Mouse (Mus musculus) kidney, embryonic 15.5 days (tissue): ENCODE measurements around the gene Ttf2. TPM values are rescaled to one million over a fixed set of nuclear protein-coding genes. Genes with fewer than 3 reads are reported as not detected.

ENCODE experiments used
- ATAC-seq: fragments of 200-750 bp; cut with Nextera tagmentation; replicated peaks from 2 replicates; pipeline ENCODE4 v1.8.0; 2017; ENCODE audit warnings: moderate TSS enrichment; ENCODE audit not compliant: low FRiP score
- H3K27ac ChIP-seq: fragments of 300-500 bp; sonication (generic); 2 replicates; pipeline ENCODE4 v1.5.1; 2015; ENCODE audit warnings: mild to moderate bottlenecking, inconsistent platforms
- H3K27me3 ChIP-seq: fragments of 300-500 bp; sonication (generic); 2 replicates; pipeline ENCODE4 v1.6.1; 2015; ENCODE audit warnings: inconsistent platforms
- H3K36me3 ChIP-seq: fragments of 300-500 bp; sonication (generic); 2 replicates; pipeline ENCODE4 v1.6.1; 2015; ENCODE audit warnings: inconsistent platforms
- H3K4me1 ChIP-seq: fragments of 300-500 bp; sonication (generic); 2 replicates; pipeline ENCODE4 v1.6.1; 2015; ENCODE audit warnings: inconsistent platforms
- H3K4me2 ChIP-seq: fragments of 300-500 bp; sonication (generic); 2 replicates; pipeline ENCODE4 v1.6.1; 2015; ENCODE audit warnings: moderate library complexity, mild to moderate bottlenecking, inconsistent platforms
- H3K4me3 ChIP-seq: fragments of 300-500 bp; sonication (generic); replicated peaks from 2 replicates; pipeline ENCODE4 v1.5.1; 2015; ENCODE audit warnings: mild to moderate bottlenecking, inconsistent platforms
- H3K9ac ChIP-seq: fragments of 300-500 bp; sonication (generic); 2 replicates; pipeline ENCODE4 v1.6.1; 2015; ENCODE audit warnings: mild to moderate bottlenecking, inconsistent platforms
- H3K9me3 ChIP-seq: fragments of 300-500 bp; sonication (generic); replicated peaks from 2 replicates; pipeline ENCODE4 v1.6.1; 2016; ENCODE audit warnings: inconsistent platforms
- WGBS: fragments of 180-500 bp; shearing (Covaris S2); methylation state at CpG from one replicate; pipeline ENCODE4 v1.1.7; 2015; ENCODE audit warnings: mixed read lengths; 5-methylcytosine and 5-hydroxymethylcytosine counted together
- polyA plus RNA-seq: library from polyadenylated mRNA; unstranded; fragments of >200 nt; fragmentation: Nextera tagmentation; extraction: Ambion mirVana; gene quantifications from 2 replicates; pipeline ENCODE4 v1.2.1, GENCODE M21; 2015

Gene Ttf2
- polyA plus RNA-seq = 19.0 and 19.9 TPM in 2 replicates

GRCm38 (mm10) chr3:100969176-100969917, at the start of gene Ttf2:
Gene Ttf2 (minus strand): TSS chr3:100969663.
- Histone ChIP-seq H3K4me3 (peak within 1 kb of the TSS; percentile 66), H3K4me1 (peaks cover 8% of the 10 kb centered on the region), H3K36me3 (peaks cover 18% of the 10 kb centered on the region), H3K27me3 (no peaks in the 10 kb centered on the region), H3K9me3 (no peaks in the 10 kb centered on the region), H3K4me2 (peak within 1 kb of the TSS; percentile 64), H3K27ac (peak within 1 kb of the TSS; percentile 72), H3K9ac (peak within 1 kb of the TSS; percentile 59)
- ATAC-seq = peak; percentile 99
- under 1% methylated on average over 40 of the region's 40 CpGs for WGBS

GRCm38 (mm10) chr3:101018494-101018893, 49.0 kb upstream of the Ttf2 start:
- H3K9ac ChIP-seq = no peak overlapping the region
- H3K4me3 ChIP-seq = no peak overlapping the region
- H3K27me3 ChIP-seq = no peaks in the 10 kb centered on the region
- H3K4me2 ChIP-seq = no peak overlapping the region
- ATAC-seq = no peak
- peaks cover 18% of the 10 kb centered on the region; the same call in 1 of the 2 replicates for H3K4me1 ChIP-seq
- H3K27ac ChIP-seq = no peak overlapping the region
- WGBS = 70% methylated on average over 6 of the region's 6 CpGs
- no peaks in the 10 kb centered on the region for H3K36me3 ChIP-seq
- H3K9me3 ChIP-seq = no peaks in the 10 kb centered on the region

- peaks cover 20% of the 10 kb centered on the region; the same call in 1 of the 2 replicates for H3K4me1 ChIP-seq
- no peak overlapping the region for H3K4me2 ChIP-seq
- WGBS = 77% methylated on average over 7 of the region's 7 CpGs
- H3K4me3 ChIP-seq = no peak overlapping the region
- H3K9ac ChIP-seq = no peak overlapping the region
- H3K36me3 ChIP-seq = no peaks in the 10 kb centered on the region
- H3K27me3 ChIP-seq = no peaks in the 10 kb centered on the region
- no peak overlapping the region for H3K27ac ChIP-seq
- ATAC-seq = no peak
- no peaks in the 10 kb centered on the region for H3K9me3 ChIP-seq
Observed at GRCm38 (mm10) chr3:101016050-101016449, 46.6 kb upstream of the Ttf2 start.

GRCm38 (mm10) chr3:101015254-101015653, 45.8 kb upstream of the Ttf2 start:
- H3K4me2 ChIP-seq = no peak overlapping the region
- H3K4me1 ChIP-seq = peaks cover 20% of the 10 kb centered on the region; the same call in 1 of the 2 replicates
- H3K27ac ChIP-seq = no peak overlapping the region
- no peak for ATAC-seq
- H3K4me3 ChIP-seq = no peak overlapping the region
- 46% methylated on average over 4 of the region's 4 CpGs for WGBS
- H3K36me3 ChIP-seq = no peaks in the 10 kb centered on the region
- no peaks in the 10 kb centered on the region for H3K27me3 ChIP-seq
- H3K9ac ChIP-seq = no peak overlapping the region
- no peaks in the 10 kb centered on the region for H3K9me3 ChIP-seq

- Histone ChIP-seq H3K4me2 (no peak overlapping the region), H3K27ac (no peak overlapping the region), H3K9me3 (no peaks in the 10 kb centered on the region), H3K27me3 (no peaks in the 10 kb centered on the region), H3K9ac (no peak overlapping the region), H3K4me1 (peaks cover 20% of the 10 kb centered on the region; the same call in 1 of the 2 replicates), H3K4me3 (no peak overlapping the region), H3K36me3 (no peaks in the 10 kb centered on the region)
- ATAC-seq = no peak
- 90% methylated on average over 3 of the region's 3 CpGs for WGBS
Observed at GRCm38 (mm10) chr3:101013536-101013935, 44.1 kb upstream of the Ttf2 start.

- Histone ChIP-seq H3K9ac (no peak overlapping the region), H3K4me2 (no peak overlapping the region), H3K9me3 (no peaks in the 10 kb centered on the region), H3K27ac (no peak overlapping the region), H3K4me3 (no peak overlapping the region), H3K4me1 (peaks cover 20% of the 10 kb centered on the region; the same call in 1 of the 2 replicates), H3K27me3 (no peaks in the 10 kb centered on the region), H3K36me3 (no peaks in the 10 kb centered on the region)
- no peak for ATAC-seq
- WGBS = 95% methylated on average over 10 of the region's 10 CpGs
Observed at GRCm38 (mm10) chr3:101013005-101013404, 43.5 kb upstream of the Ttf2 start.

GRCm38 (mm10) chr3:101012597-101012996, 43.1 kb upstream of the Ttf2 start:
- H3K36me3 ChIP-seq = no peaks in the 10 kb centered on the region
- no peaks in the 10 kb centered on the region for H3K9me3 ChIP-seq
- no peak for ATAC-seq
- H3K4me3 ChIP-seq = no peak overlapping the region
- no peak overlapping the region for H3K27ac ChIP-seq
- 88% methylated on average over 8 of the region's 8 CpGs for WGBS
- H3K4me2 ChIP-seq = no peak overlapping the region
- no peak overlapping the region for H3K9ac ChIP-seq
- H3K4me1 ChIP-seq = peaks cover 20% of the 10 kb centered on the region; the same call in 1 of the 2 replicates
- no peaks in the 10 kb centered on the region for H3K27me3 ChIP-seq

GRCm38 (mm10) chr3:101012131-101012571, 42.7 kb upstream of the Ttf2 start:
- 52% methylated on average over 10 of the region's 10 CpGs for WGBS
- peaks cover 20% of the 10 kb centered on the region; the same call in 1 of the 2 replicates for H3K4me1 ChIP-seq
- no peaks in the 10 kb centered on the region for H3K9me3 ChIP-seq
- H3K27ac ChIP-seq = no peak overlapping the region
- no peak overlapping the region for H3K4me2 ChIP-seq
- H3K36me3 ChIP-seq = no peaks in the 10 kb centered on the region
- no peak overlapping the region for H3K9ac ChIP-seq
- no peak for ATAC-seq
- H3K4me3 ChIP-seq = no peak overlapping the region
- no peaks in the 10 kb centered on the region for H3K27me3 ChIP-seq

- Histone ChIP-seq H3K4me3 (no peak overlapping the region), H3K27ac (no peak overlapping the region), H3K4me2 (no peak overlapping the region), H3K36me3 (no peaks in the 10 kb centered on the region), H3K9me3 (no peaks in the 10 kb centered on the region), H3K9ac (no peak overlapping the region), H3K27me3 (no peaks in the 10 kb centered on the region), H3K4me1 (peaks cover 20% of the 10 kb centered on the region; the same call in 1 of the 2 replicates)
- ATAC-seq = no peak
- WGBS = 55% methylated on average over 5 of the region's 5 CpGs
Observed at GRCm38 (mm10) chr3:101011203-101011600, 41.7 kb upstream of the Ttf2 start.

GRCm38 (mm10) chr3:101010589-101011202, 41.2 kb upstream of the Ttf2 start:
- no peak overlapping the region for H3K4me3 ChIP-seq
- H3K36me3 ChIP-seq = no peaks in the 10 kb centered on the region
- H3K27ac ChIP-seq = no peak overlapping the region
- no peaks in the 10 kb centered on the region for H3K27me3 ChIP-seq
- peaks cover 15% of the 10 kb centered on the region; the same call in 1 of the 2 replicates for H3K4me1 ChIP-seq
- WGBS = 92% methylated on average over 4 of the region's 4 CpGs
- ATAC-seq = no peak
- H3K9ac ChIP-seq = no peak overlapping the region
- no peaks in the 10 kb centered on the region for H3K9me3 ChIP-seq
- no peak overlapping the region for H3K4me2 ChIP-seq

GRCm38 (mm10) chr3:101007112-101007782, 37.8 kb upstream of the Ttf2 start:
- no peak for ATAC-seq
- H3K4me1 ChIP-seq = peaks cover 3% of the 10 kb centered on the region; the same call in 1 of the 2 replicates
- no peaks in the 10 kb centered on the region for H3K36me3 ChIP-seq
- H3K27ac ChIP-seq = no peak overlapping the region
- no peaks in the 10 kb centered on the region for H3K27me3 ChIP-seq
- H3K9me3 ChIP-seq = no peaks in the 10 kb centered on the region
- 44% methylated on average over 5 of the region's 5 CpGs for whole genome bisulfite sequencing
- H3K4me3 ChIP-seq = no peak overlapping the region
- H3K4me2 ChIP-seq = no peak overlapping the region
- H3K9ac ChIP-seq = no peak overlapping the region

GRCm38 (mm10) chr3:101005392-101005791, 35.9 kb upstream of the Ttf2 start:
- Histone ChIP-seq H3K9ac (no peak overlapping the region), H3K4me3 (no peak overlapping the region), H3K9me3 (no peaks in the 10 kb centered on the region), H3K27ac (no peak overlapping the region), H3K4me1 (no peaks in the 10 kb centered on the region; the same call in 1 of the 2 replicates), H3K27me3 (no peaks in the 10 kb centered on the region), H3K36me3 (no peaks in the 10 kb centered on the region), H3K4me2 (no peak overlapping the region)
- WGBS = 74% methylated on average over 6 of the region's 6 CpGs
- ATAC-seq = no peak
